Mouse (Mus musculus) cerebellum, adult 11-12 months (tissue): Measurements from ENCODE around the gene Npvf.

Experiments
- DNase-seq: peaks from one replicate; pipeline ENCODE4 v3.0.0; 2022

The Npvf gene

DNA sequence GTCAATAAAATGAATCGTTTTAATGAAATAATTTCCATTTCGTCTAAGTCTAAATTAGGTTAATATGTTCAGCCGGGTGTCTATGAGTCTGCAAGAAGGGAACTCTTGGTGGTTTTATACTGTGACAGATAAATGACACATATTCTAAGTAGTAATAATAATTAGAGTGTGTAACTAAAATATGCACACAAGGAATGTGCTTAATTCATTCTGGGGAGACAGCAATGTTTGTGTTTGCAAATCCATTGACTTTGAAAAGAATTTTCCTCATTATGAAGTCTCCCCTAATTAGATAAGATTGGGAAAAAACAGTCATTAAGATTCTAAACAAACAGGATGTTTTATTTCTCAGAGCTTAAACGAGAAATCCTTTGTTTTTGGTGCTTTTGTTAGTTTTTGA is at the start of gene Npvf:
TSS of gene Npvf (minus strand) at position 84 of the 400 bp plus-strand sequence.
- no peak for DNase-seq

DNA sequence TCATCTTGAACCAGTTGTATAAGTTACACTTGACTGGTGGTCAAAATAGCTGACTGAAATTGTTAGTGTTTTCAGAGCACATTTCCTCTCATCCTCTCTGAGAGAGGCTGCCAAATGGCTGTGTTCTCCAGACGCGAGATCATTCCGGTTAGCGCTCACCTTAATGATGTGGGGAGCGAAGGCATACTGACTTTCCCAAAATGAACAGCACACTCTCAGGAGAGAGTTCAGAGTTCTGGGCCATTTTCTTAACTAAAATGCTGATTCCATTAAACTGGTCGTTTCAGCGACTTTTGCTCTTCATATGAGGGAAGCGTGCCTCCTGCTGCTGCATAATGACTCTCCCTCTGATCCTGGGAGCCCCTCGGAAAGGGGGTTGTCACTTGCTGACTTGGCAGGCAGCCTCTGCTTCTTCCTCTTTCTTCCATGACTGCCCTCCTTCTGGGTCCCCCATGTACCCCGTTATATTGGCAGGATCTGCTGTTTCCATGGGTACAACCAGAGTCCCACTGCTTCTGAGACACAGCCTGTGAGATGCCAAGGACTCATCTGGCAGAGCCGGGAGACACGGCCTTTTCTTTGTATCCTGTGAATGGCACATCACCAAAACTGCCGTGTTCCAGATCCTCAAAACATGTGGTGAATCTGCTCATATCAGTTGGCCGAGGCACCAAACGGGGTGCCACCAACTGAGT is 35.0 kb upstream of the Npvf start:
- DNase-seq: peak; percentile 32

DNA sequence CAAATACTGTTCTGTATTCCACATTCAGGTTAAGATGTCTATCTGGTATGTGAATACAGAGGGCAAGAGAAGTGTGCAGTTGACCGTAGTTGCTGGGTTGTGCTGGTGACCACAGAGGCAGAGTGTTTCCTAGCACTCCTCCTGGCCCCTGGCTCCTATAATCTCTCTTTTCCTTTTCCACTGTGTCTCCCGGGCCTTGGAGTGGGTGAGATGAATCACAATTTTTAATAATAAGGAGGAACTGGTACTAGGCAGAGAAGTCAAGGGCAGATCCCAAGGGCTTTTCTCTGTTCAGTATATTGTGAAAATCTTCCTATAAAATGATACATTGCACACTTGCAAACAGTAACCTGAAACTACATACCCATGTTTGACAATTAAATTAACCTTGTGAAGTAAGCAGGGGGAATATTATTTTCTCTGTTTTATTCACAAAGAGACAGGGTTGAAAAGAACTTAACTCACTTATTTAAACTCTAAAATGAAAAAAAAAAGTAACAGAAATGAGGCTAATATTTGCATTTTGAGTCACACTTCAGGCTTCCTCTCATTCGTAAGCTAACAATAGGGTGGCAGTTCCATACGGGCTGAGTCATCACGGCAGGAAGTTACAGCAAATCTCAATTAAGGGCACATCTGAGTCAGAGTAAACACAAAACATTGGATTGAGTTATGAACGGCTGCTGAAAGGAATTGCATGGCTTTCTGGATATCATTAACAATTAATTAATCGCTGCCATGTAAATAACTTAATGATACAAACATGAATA is 30.6 kb upstream of the Npvf start:
- no peak for DNase-seq

DNA sequence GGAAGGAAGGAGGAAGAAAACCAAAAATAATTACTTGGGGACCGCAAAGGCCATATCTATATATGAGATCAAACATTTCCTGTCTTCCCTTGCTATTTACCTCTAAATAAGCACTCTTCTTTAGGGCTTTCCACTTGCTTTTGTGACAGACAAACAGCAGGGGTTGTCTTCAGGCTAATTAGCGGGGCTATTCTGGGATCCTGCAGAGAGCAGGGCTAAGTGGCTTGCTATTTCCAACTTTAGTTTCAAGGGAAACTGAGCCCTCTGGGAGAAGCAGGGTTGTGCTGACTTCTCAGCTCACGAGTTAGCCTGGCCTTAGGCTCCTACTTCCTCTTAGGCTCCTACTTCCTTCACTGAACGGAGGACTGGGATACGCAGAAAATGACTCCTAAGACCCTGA is 27.3 kb upstream of the Npvf start:
- DNase-seq: no peak

DNA sequence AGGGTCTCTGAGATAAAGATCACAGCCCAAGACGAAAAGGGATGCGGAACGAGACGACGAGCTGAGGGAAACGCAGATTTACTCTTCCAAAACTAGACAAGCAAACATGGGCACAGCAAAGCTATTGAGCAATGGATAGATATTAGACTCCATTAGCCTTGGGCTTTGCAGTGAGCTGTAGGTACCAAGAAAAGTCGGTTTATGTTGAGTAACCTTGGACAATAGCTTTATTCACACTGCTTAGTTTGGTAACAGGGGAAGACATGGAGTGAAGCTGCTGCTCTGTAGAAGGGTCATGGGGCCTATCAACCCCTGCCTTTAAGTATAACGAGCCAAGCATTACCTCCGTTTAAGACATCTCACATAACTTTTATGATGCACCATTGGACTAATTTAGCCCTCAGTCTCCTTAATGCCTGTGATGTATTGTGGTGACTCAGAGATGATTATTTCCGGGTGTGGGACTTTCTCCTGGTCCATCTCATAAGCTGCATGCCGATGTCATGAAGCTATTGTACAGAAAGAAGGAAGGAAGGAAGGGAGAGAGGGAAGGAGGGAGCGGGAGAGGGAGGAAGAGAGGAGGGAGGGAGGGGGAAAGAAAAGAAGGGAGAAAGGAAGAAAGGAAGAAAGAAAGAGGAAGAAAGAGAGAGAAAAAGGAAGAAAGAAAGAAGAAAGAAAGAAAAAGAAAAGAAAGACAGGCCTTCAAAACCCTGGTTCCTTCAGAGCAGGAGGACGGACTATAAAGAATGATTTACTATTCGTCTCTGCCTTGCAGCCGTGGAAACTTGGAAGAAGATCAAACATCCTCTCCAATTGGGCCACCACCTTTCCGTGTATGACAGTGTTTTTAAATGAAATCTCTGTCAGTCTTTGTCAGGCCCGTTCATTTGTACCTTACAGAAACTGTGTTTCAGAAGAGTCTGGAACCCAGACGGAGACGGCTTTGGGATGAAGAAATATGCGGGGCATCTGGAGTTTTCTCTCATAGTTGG is 26.3 kb upstream of the Npvf start:
- DNase-seq: no peak

DNA sequence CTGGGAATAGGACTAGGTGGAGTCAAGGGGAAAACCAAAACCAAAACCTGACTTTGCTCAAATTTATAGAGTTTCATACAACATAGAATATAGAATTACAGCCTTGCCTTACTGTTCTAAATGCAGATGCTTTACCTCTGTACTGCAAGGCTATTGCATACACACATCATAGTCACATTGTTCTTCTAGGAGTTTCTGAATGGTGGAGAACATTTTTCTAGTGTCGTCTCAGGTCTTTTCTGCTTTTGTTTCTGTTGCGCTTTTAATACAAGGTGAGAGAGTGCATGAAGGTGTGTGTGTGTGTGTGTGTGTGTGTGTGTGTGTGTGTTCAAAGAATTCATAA is 25.2 kb upstream of the Npvf start:
- no peak for DNase-seq

DNA sequence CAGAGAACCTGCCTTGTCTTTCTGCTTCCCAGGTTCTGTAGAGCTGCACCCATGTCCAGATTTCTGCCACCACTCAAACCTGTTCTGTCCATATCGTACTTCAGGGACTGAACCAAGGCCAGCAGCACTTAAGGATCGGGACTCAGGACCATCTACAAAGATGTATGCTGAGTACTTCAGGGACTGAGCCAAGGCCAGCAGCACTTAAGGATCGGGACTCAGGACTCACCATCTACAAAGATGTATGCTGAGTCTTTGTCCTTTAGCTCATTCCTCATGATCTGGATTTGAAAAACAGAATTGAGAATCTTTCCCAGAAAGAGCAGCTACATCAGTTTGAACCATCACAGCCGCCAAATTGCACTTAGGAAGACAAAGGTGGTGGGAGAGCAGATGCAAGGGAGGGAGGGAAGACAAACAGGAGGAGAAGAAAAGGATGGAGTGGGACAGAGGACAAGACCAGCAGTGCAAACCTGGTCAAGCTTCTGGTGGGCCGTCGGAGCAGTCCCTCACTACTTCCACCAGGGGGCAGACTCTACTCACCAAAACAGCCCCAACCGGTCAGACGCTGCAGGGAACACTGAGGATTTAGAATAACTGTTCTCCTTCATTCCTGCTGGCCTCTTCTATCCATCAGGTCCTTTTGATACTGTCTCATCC is 24.7 kb upstream of the Npvf start:
- peak; percentile 73 for DNase-seq

DNA sequence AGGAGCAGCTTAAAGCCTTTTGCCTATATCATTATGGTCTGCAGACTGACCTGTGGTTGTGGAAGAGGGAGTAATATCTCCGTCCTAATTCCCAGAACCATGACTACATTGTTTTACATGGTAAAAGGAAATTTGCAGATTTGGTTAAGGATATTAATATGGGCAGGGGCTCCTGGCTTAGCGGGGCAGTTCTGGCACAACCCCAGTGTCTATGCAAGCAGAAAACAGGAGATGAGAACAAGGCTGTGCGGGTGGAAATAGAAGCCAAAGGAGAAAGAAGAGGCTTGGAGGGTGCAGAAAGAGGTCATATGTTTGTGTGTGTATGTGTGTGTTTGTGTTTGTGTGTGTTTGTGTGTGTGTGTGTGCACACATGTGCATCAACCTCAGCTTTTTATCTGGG is 17.0 kb upstream of the Npvf start:
- DNase-seq: no peak

DNA sequence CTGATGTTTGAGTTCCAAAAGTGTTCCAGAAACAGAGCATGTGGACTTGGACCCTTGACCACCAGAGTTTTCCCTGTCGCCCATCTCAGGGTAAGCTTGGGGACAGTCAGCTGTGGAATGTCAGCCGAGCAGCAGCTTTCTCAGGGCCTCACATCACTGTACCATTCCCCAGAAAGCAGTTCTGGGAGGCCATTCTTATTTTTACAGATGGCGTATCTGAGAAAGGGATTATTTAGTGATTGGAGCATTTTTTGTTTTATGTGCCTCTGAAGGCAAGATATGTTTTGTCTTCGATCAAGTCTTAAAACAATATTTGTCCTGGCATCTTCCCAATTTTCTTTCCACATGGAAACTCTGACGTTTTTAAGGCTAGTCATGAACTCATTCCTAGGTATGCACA is 12.7 kb upstream of the Npvf start:
- no peak for DNase-seq

DNA sequence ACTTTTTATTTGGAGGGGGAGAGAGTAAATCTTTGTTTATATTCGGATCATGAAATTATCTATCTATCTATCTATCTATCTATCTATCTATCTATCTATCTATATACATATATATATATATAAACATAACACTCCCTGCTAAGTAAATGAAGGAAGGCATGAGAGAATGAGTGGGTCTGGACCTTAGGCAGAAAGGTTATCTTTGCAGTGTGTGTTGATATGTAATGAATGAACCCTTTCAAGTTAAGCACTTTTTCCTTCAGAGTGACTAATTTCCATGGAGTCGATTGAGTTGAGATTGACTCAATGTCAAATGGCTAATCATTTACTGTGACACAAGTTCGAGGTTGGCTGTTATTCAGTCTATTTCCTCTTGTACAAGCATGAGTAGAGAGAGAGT is 10.8 kb upstream of the Npvf start:
- no peak for DNase-seq

DNA sequence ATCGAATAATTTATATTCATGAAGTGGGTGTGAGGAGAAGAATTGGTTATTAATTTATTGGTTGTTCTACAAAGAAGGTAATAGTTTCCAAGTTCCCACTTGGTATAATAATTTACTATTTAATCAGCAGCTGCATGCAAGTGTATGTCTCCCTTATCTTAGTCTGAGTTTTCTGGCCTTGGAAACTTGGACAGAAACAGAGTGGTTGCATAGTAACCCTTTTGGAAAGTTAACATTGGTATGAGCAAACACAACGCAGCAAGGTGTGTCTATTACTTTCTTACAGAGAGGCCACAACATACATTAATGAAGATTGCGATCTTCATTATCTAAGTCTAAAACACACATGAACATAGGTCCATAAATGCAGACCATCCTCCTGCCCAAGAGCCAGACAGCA is 10.0 kb upstream of the Npvf start:
- no peak for DNase-seq

DNA sequence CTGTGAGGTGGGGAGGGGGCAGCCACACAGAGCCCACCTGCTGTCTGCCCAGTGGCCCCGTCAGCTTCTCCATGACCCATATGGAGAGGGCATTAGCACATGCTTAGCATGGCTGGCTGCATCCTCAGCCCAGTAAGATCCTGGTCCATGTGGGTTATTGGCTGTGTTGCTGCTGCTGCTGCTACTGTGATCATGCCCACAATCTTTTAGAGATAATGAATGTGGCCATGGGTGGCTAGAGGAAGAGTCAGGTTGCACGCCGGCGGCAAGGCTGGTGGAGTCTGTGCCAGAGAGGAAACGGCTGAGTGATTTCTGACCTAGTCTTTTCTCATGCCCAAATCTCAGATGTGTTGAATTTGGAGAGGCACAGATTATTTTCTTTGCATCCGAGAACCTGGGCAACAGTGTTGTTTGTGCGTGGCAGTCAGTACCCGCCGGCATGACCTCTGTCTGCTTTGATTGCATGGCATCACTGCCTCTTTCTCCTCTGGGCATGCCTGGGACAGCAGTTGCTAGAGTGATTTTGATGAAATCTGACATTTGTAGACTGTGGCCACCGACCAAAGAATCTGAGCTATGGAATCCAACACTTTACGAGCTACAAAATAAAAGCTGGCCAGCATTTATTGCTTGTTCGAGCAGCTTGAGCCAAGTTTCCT is 8.8 kb upstream of the Npvf start:
- peak; percentile 64 for DNase-seq

DNA sequence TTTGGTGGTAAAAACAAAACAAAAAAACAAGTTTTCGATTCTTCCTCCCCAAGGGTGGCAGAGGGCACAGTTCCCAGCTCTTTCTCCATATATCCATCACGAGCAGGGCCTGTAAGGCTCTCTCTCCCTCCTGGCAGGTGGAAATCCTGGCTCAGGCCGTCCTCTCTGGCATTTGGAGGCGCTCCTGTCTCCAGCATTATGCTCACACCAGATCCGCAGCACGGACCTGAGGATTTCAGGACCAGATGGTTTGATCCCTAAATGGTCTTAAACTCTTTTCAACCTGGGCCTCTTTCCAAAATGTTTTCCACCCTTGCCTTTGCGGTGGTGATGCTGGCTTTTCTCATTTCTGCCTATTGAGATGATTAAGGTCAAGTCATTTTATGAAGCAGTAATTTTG is 7.5 kb upstream of the Npvf start:
- DNase-seq: peak; percentile 95

DNA sequence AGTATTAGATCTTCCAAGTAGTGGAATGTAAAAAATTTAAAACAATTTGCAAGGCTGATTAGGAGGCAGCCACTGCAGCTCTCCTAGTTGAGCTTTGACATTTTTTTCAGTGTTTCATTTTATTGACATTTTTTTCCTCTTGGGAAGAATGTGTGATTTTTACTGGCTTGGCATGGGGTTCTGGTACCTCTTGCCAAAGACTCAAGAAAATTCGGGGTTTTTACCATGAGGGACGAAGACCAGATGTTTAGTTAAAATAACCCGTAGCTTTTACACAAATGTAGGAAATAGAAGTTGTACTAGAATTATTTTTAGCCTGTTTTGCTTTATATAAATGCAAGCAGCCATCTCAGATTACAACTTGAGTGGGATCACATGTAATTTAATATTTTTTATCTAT is 4.2 kb upstream of the Npvf start:
- DNase-seq: no peak

DNA sequence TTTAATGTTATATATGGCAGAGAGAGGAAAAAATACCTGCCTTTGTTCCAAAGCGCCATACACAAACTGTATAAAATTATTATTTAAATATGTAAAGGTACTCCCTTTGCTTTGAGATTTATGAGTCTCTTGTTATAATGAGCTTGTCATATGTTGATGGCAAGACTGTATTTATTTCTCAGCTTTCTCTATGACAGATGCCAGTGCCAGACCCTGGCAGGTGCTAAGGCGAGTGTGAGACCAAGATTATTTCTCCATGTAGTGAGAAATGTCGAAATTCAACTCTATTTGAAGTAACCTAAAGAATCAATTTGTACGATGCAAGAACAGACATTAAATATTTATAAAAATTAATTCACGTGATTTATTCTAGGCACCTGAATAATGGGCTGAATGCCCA is 3.8 kb upstream of the Npvf start:
- no peak for DNase-seq

DNA sequence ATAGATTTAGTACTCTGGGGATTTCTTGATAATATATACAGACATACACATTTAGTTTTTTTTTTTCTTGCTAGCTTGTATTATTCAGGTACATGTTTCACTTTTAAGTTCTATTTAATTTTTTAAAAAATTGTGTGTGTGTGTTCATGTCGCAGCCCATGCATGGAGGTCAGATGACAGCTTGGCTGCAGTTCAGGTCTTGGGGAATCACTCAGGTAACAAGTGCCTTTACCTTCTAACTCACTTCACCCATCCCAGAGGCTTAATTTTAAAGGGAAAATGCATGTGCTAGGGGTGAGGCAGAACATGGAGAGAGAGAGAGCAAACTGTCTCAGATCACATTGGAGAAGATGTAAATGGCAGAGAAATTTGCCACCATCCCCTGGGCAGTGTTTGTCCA is 2.2 kb upstream of the Npvf start:
- no peak for DNase-seq

DNA sequence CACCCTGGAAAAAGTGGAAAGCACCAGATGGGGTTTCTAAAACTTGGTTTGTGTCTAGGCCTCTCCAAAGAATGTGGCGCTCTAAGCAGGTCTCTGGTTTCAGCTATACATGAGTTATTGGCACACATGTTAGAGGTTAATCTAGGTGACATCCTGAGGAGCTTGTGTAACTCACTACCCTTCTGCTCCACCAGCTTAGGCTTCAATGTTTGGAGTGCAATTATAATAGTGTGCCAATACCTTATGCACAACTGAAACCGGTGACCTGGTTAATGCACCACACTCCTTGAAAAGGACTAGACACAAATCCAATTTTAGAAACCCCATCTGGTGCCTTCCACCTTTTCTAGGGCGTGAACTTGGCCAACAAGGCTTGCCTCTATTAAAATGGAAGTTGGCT is 1.7 kb upstream of the Npvf start:
- peak; percentile 83 for DNase-seq

DNA sequence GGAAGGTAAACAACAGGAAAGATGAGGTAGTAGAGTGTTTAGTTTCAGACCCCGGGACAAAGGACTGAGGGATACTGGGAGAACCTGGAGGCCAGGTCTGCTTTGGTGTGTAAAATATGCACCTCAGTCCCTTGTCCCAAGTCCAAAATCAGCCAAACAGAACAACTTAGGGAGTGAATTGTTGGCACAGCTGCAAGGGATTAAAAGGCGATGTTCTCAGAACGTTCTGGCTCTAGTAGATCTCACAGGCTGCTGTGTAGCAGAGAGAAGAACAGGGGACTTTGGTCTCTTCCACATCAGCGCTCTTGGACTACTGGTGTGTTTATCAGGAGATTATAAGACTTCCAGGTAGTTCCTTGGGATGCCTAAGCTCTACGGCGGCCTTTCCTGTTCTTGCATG is 6.6 kb downstream of the Npvf start:
- DNase-seq: no peak

DNA sequence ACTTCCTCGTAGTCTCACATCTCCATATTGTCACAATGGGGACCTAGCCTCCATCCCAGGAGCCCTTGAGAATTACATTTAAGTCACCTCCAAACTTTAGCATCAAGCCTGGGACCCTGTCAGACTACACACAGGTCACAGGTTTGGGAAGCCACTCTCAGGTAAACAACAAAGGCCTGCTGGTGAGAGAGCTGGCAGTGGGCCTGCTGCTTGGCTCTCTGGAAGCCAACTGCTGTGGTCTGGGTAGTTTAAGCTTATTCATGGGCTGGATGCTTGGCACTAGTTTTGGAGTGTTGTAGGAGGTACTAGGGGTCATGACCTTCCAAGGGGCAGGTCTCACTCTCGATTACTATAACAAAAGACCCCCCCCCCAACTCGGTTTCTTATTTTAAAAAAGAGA is 7.6 kb downstream of the Npvf start:
- DNase-seq: peak; percentile 43

DNA sequence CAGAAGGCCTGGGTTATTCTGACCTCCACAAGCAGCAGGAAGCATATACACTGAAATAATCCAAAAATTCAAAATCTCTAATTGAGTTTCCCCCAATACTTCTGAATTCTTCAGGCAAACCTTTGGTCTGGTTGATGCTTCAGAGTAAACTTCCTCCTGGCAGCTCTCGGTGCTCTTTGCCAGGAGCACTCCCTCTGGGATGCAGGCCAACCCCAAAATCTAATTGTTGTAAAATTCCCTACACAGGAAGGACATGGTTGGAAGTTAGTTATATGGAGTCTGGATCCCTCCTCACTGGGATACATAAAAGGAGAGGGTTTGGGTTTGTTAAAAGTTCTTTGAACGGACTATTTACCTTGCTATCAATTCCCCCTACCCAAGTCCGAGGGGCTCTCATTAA is 9.5 kb downstream of the Npvf start:
- DNase-seq: no peak

DNA sequence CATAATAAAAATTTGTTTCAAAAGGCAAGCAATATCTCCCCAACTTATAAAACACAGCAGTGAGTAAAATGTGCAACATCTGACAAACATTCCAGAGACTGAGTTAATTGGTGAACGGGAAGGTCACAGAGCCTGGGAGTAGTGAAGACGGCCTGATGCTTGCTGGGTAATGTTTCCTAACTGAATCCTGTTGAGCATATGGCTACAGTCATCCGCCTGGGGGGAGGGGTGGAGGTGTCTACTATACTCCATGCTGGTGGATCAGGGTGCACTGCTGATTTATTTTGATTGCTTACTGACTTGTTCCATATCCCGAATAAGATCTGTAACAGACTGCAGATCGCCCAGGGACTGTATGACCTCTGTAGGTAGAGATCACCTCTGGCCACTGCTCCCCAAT is 12.3 kb downstream of the Npvf start:
- no peak for DNase-seq

DNA sequence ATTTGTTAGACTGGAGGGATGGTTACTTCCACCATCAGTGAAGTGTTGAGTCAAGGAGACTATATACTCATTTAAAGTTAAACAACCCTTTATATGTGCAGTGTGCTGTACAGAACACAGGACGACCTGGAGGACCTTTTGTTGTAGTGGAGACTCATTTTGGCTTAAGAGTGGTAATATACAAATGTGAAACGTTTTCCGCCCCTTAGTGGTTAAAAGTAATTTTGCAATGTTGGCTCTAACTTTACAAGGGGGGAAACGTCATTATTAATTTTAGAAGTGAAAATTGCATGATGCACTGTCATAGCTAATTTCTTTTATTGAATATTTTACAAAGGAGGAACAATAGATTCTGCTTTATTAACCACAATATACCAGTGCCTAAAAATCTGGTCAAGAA is 13.9 kb downstream of the Npvf start:
- DNase-seq: no peak

DNA sequence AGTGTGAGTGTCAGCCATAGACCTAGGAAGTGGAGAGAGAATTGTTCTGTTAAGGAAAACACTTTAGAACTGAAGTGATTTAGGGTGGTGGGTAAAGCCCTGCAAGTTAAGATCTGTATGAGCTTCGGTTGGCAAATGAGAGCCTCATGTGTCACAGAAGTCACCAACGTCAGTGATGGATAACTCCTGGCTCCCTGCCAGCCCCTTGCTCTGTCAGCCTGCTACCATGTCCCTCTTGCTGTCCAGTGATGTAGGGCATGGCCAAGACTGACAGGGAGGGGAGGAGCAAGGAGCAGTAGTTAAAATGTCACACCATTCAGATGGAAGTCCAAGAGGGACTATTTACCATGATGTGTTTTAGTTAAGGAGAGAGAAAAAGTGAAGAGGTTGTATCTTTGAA is 14.6 kb downstream of the Npvf start:
- DNase-seq: no peak
